Mouse (Mus musculus): ENCODE results near the gene Prkag3. TPM values are rescaled to one million over a fixed set of nuclear protein-coding genes. Genes with fewer than 3 reads are reported as not detected.

Prkag3 gene
- 0.76 and 0.88 TPM in 2 replicates for polyA plus RNA-seq (2012; rRNA removed)

GRCm38 (mm10) chr1:74748643-74749271 is at the start of gene Prkag3:
TSS of gene Prkag3 (minus strand) at chr1:74749221.
- peak in 1 of 2 experiments; percentile 58 for DNase-seq (ENCODE audit: extremely low spot score in 1 of 2, low spot score in 1 of 2)

- no peak for DNase-seq (ENCODE audit: extremely low spot score in 1 of 2, low spot score in 1 of 2)
These were observed 48.4 kb upstream of the Prkag3 start for GRCm38 (mm10) chr1:74797459-74797858.

GRCm38 (mm10) chr1:74795145-74795529 is 46.1 kb upstream of the Prkag3 start:
- DNase-seq (ENCODE audit: extremely low spot score in 1 of 2, low spot score in 1 of 2): no peak

GRCm38 (mm10) chr1:74794487-74795144 is 45.6 kb upstream of the Prkag3 start:
- no peak for DNase-seq (ENCODE audit: extremely low spot score in 1 of 2, low spot score in 1 of 2)

GRCm38 (mm10) chr1:74792831-74793660 is 44.0 kb upstream of the Prkag3 start:
- peak in 1 of 2 experiments; percentile 61 for DNase-seq (ENCODE audit: extremely low spot score in 1 of 2, low spot score in 1 of 2)

- no peak for DNase-seq (ENCODE audit: extremely low spot score in 1 of 2, low spot score in 1 of 2)
These were observed 42.2 kb upstream of the Prkag3 start, which contains the start of gene Wnt10a for GRCm38 (mm10) chr1:74791249-74791648. TSS of gene Wnt10a (plus strand) at chr1:74791516.

GRCm38 (mm10) chr1:74790095-74790494 is 41.1 kb upstream of the Prkag3 start:
- no peak for DNase-seq (ENCODE audit: extremely low spot score in 1 of 2, low spot score in 1 of 2)

GRCm38 (mm10) chr1:74788603-74789176 is 39.7 kb upstream of the Prkag3 start:
- no peak for DNase-seq (ENCODE audit: extremely low spot score in 1 of 2, low spot score in 1 of 2)

GRCm38 (mm10) chr1:74787846-74788245 is 38.8 kb upstream of the Prkag3 start:
- peak in 1 of 2 experiments; percentile 97 for DNase-seq (ENCODE audit: extremely low spot score in 1 of 2, low spot score in 1 of 2)

- peak in 1 of 2 experiments; percentile 65 for DNase-seq (ENCODE audit: extremely low spot score in 1 of 2, low spot score in 1 of 2)
These were observed 35.2 kb upstream of the Prkag3 start for GRCm38 (mm10) chr1:74784041-74784759.

GRCm38 (mm10) chr1:74783554-74783953 is 34.5 kb upstream of the Prkag3 start:
- DNase-seq (ENCODE audit: extremely low spot score in 1 of 2, low spot score in 1 of 2): no peak

GRCm38 (mm10) chr1:74782045-74782444 is 33.0 kb upstream of the Prkag3 start:
- DNase-seq (ENCODE audit: extremely low spot score in 1 of 2, low spot score in 1 of 2): no peak

- DNase-seq (ENCODE audit: extremely low spot score in 1 of 2, low spot score in 1 of 2): no peak
These were observed 30.0 kb upstream of the Prkag3 start for GRCm38 (mm10) chr1:74778934-74779486.

GRCm38 (mm10) chr1:74775816-74776215 is 26.8 kb upstream of the Prkag3 start:
- DNase-seq (ENCODE audit: extremely low spot score in 1 of 2, low spot score in 1 of 2): no peak

GRCm38 (mm10) chr1:74774062-74774461 is 25.0 kb upstream of the Prkag3 start:
- DNase-seq (ENCODE audit: extremely low spot score in 1 of 2, low spot score in 1 of 2): no peak

- DNase-seq (ENCODE audit: extremely low spot score in 1 of 2, low spot score in 1 of 2): peak; percentile 33 to 62
These were observed 24.1 kb upstream of the Prkag3 start for GRCm38 (mm10) chr1:74773136-74773535.

- DNase-seq (ENCODE audit: extremely low spot score in 1 of 2, low spot score in 1 of 2): no peak
These were observed 23.1 kb upstream of the Prkag3 start for GRCm38 (mm10) chr1:74771931-74772620.

GRCm38 (mm10) chr1:74771845-74771930 is 22.7 kb upstream of the Prkag3 start, which contains the start of gene Wnt6:
TSS of gene Wnt6 (plus strand) at chr1:74771892.
- no peak for DNase-seq (ENCODE audit: extremely low spot score in 1 of 2, low spot score in 1 of 2)

GRCm38 (mm10) chr1:74771467-74771844 is 22.4 kb upstream of the Prkag3 start:
- DNase-seq (ENCODE audit: extremely low spot score in 1 of 2, low spot score in 1 of 2): no peak

Measured in frontal cortex, adult 2 months (tissue).